Mouse (Mus musculus) layer of hippocampus, postnatal 36 days (tissue): ENCODE measurements around the gene Phactr1. TPM values are rescaled to one million over a fixed set of nuclear protein-coding genes. Genes with fewer than 3 reads are reported as not detected.
"Not testable (repeated sequence)": the region's sequence is repeated elsewhere in the genome, so short reads cannot be mapped to it uniquely, and the experiment has no call there.

Experiments used
- DNase-seq, 2 experiments: peaks; one replicate each; pipeline ENCODE4 v3.0.0; 2022
- total RNA-seq, 2 experiments: library from RNA; stranded (reverse); gene quantifications; 2 replicates each; pipeline ENCODE4 v1.2.3; 2021

Phactr1 gene
- total RNA-seq, 2 experiments from 2014 or later = 294 to 305 TPM

- DNase-seq = no peak
These were observed 249.3 kb downstream of the Phactr1 start for GRCm38 (mm10) chr13:42929529-42930235.

GRCm38 (mm10) chr13:42932046-42932445 lies 251.6 kb downstream of the Phactr1 start:
- no peak for DNase-seq

GRCm38 (mm10) chr13:42934538-42935126 lies 254.2 kb downstream of the Phactr1 start:
- DNase-seq = no peak

- DNase-seq = no peak
These were observed 257.4 kb downstream of the Phactr1 start for GRCm38 (mm10) chr13:42937871-42938270.

GRCm38 (mm10) chr13:42938346-42938745 lies 257.9 kb downstream of the Phactr1 start:
- no peak for DNase-seq

- no peak for DNase-seq
These were observed 259.8 kb downstream of the Phactr1 start for GRCm38 (mm10) chr13:42940271-42940670.

- DNase-seq = no peak
These were observed 263.7 kb downstream of the Phactr1 start for GRCm38 (mm10) chr13:42944106-42944505.

- DNase-seq = not testable (repeated sequence)
These were observed 264.8 kb downstream of the Phactr1 start for GRCm38 (mm10) chr13:42945201-42945600.

- DNase-seq = no peak
These were observed 268.4 kb downstream of the Phactr1 start for GRCm38 (mm10) chr13:42948717-42949265.

- DNase-seq = no peak
These were observed 268.9 kb downstream of the Phactr1 start for GRCm38 (mm10) chr13:42949336-42949735.

GRCm38 (mm10) chr13:42950056-42950455 lies 269.6 kb downstream of the Phactr1 start:
- DNase-seq = no peak

- DNase-seq = peak in 1 of 2 experiments; percentile 39
These were observed 271.8 kb downstream of the Phactr1 start for GRCm38 (mm10) chr13:42952037-42952721.

- no peak for DNase-seq
These were observed 272.6 kb downstream of the Phactr1 start for GRCm38 (mm10) chr13:42953071-42953470.

GRCm38 (mm10) chr13:42954116-42954515 lies 273.7 kb downstream of the Phactr1 start:
- no peak for DNase-seq

- peak in 1 of 2 experiments; percentile 27 for DNase-seq
These were observed 275.9 kb downstream of the Phactr1 start for GRCm38 (mm10) chr13:42956327-42956726.

- DNase-seq = no peak
These were observed 277.4 kb downstream of the Phactr1 start for GRCm38 (mm10) chr13:42957856-42958255.

- DNase-seq = no peak
These were observed 278.4 kb downstream of the Phactr1 start for GRCm38 (mm10) chr13:42958867-42959266.

GRCm38 (mm10) chr13:42961561-42961960 lies 281.1 kb downstream of the Phactr1 start:
- no peak for DNase-seq

- no peak for DNase-seq
These were observed 288.1 kb downstream of the Phactr1 start for GRCm38 (mm10) chr13:42968537-42968936.

GRCm38 (mm10) chr13:42973561-42973960 lies 293.1 kb downstream of the Phactr1 start:
- DNase-seq = no peak

GRCm38 (mm10) chr13:42973961-42974360 lies 293.5 kb downstream of the Phactr1 start:
- no peak for DNase-seq

GRCm38 (mm10) chr13:42974506-42974905 lies 294.1 kb downstream of the Phactr1 start:
- DNase-seq = no peak

GRCm38 (mm10) chr13:42976144-42976543 lies 295.7 kb downstream of the Phactr1 start:
- DNase-seq = no peak
